Mouse (Mus musculus): Measurements from ENCODE around the gene Olfr628. TPM values are rescaled to one million over a fixed set of nuclear protein-coding genes. Genes with fewer than 3 reads are reported as not detected.

Olfr628 gene
- total and polyA plus RNA-seq, 2 experiments from 2014 or later, result not detected

GRCm38 (mm10) chr7:103779598-103779997, 49.4 kb downstream of the Olfr628 start, which contains the start of gene Olfr68:
Gene Olfr68 (minus strand): TSS chr7:103779698.
- no peak within 1 kb of the TSS for H3K9ac ChIP-seq (replicated peaks; ENCODE audit: low read length, poor library complexity, severe bottlenecking)
- no peaks in the 10 kb centered on the region for H3K4me1 ChIP-seq (ENCODE audit: insufficient read depth, low read length)
- no peaks in the 10 kb centered on the region for H3K9me3 ChIP-seq (ENCODE audit: low read length)
- H3K27ac ChIP-seq (ENCODE audit: low read depth, low read length), result no peak within 1 kb of the TSS
- ATAC-seq (ENCODE audit: low FRiP score), result no peak
- WGBS, result 81% methylated on average over 3 of the region's 3 CpGs
- no peak within 1 kb of the TSS for H3K4me3 ChIP-seq (ENCODE audit: low read depth, low read length)
- DNase-seq (ENCODE audit: low spot score), result no peak
- H3K4me2 ChIP-seq (ENCODE audit: low read depth, low read length, poor library complexity, severe bottlenecking), result no peak within 1 kb of the TSS
- no peaks in the 10 kb centered on the region for H3K36me3 ChIP-seq (ENCODE audit: insufficient read depth, low read length)
- H3K27me3 ChIP-seq (ENCODE audit: insufficient read depth, low read length), result no peaks in the 10 kb centered on the region
- TF ChIP-seq CTCF (IDR thresholded peaks at IDR 0.05), result no peak

Other genes starting within 250 kb of the Olfr628 start
Only the 30 nearest of the 33 such genes appear.
- gene Olfr611, start 209.5 kb upstream of the Olfr628 start, total RNA-seq (2014; rRNA removed), result not detected in 2 replicates
- gene Olfr611, start 209.5 kb upstream of the Olfr628 start, polyA plus RNA-seq (2015; fragmentation: Nextera tagmentation; extraction: Ambion mirVana), result not detected in 2 replicates
- gene Olfr612, start 187.7 kb upstream of the Olfr628 start, total RNA-seq (2014; rRNA removed), result not detected in 2 replicates
- gene Olfr612, start 187.7 kb upstream of the Olfr628 start, polyA plus RNA-seq (2015; fragmentation: Nextera tagmentation; extraction: Ambion mirVana), result not detected in 2 replicates
- gene Olfr613, start 182.3 kb upstream of the Olfr628 start, total RNA-seq (2014; rRNA removed), result not detected in 2 replicates
- gene Olfr613, start 182.3 kb upstream of the Olfr628 start, polyA plus RNA-seq (2015; fragmentation: Nextera tagmentation; extraction: Ambion mirVana), result not detected in 2 replicates
- not detected in 2 replicates for gene Olfr615, start 174.3 kb upstream of the Olfr628 start, total RNA-seq (2014; rRNA removed)
- not detected in 2 replicates for gene Olfr615, start 174.3 kb upstream of the Olfr628 start, polyA plus RNA-seq (2015; fragmentation: Nextera tagmentation; extraction: Ambion mirVana)
- gene Olfr616, start 161.2 kb upstream of the Olfr628 start, total RNA-seq (2014; rRNA removed), result not detected in 2 replicates
- gene Olfr616, start 161.2 kb upstream of the Olfr628 start, polyA plus RNA-seq (2015; fragmentation: Nextera tagmentation; extraction: Ambion mirVana), result not detected in 2 replicates
- not detected in 2 replicates for gene Olfr617, start 157.3 kb upstream of the Olfr628 start, total RNA-seq (2014; rRNA removed)
- not detected in 2 replicates for gene Olfr617, start 157.3 kb upstream of the Olfr628 start, polyA plus RNA-seq (2015; fragmentation: Nextera tagmentation; extraction: Ambion mirVana)
- gene Olfr618, start 140.3 kb upstream of the Olfr628 start, total RNA-seq (2014; rRNA removed), result not detected in 2 replicates
- gene Olfr618, start 140.3 kb upstream of the Olfr628 start, polyA plus RNA-seq (2015; fragmentation: Nextera tagmentation; extraction: Ambion mirVana), result not detected in 2 replicates
- not detected in 2 replicates for gene Olfr619, start 129.8 kb upstream of the Olfr628 start, total RNA-seq (2014; rRNA removed)
- gene Olfr619, start 129.8 kb upstream of the Olfr628 start, polyA plus RNA-seq (2015; fragmentation: Nextera tagmentation; extraction: Ambion mirVana), result not detected in 2 replicates
- gene Olfr620, start 117.8 kb upstream of the Olfr628 start, total RNA-seq (2014; rRNA removed), result not detected in 2 replicates
- gene Olfr620, start 117.8 kb upstream of the Olfr628 start, polyA plus RNA-seq (2015; fragmentation: Nextera tagmentation; extraction: Ambion mirVana), result not detected in 2 replicates
- gene Olfr622, start 87.7 kb upstream of the Olfr628 start, total RNA-seq (2014; rRNA removed), result not detected in 2 replicates
- not detected in 2 replicates for gene Olfr622, start 87.7 kb upstream of the Olfr628 start, polyA plus RNA-seq (2015; fragmentation: Nextera tagmentation; extraction: Ambion mirVana)
- not detected in 2 replicates for gene Olfr623, start 66.7 kb upstream of the Olfr628 start, total RNA-seq (2014; rRNA removed)
- not detected in 2 replicates for gene Olfr623, start 66.7 kb upstream of the Olfr628 start, polyA plus RNA-seq (2015; fragmentation: Nextera tagmentation; extraction: Ambion mirVana)
- gene Olfr624, start 59.2 kb upstream of the Olfr628 start, total RNA-seq (2014; rRNA removed), result not detected in 2 replicates
- gene Olfr624, start 59.2 kb upstream of the Olfr628 start, polyA plus RNA-seq (2015; fragmentation: Nextera tagmentation; extraction: Ambion mirVana), result not detected in 2 replicates
- gene Olfr625-ps1, start 47.7 kb upstream of the Olfr628 start, total RNA-seq (2014; rRNA removed), result not detected in 2 replicates
- gene Olfr625-ps1, start 47.7 kb upstream of the Olfr628 start, polyA plus RNA-seq (2015; fragmentation: Nextera tagmentation; extraction: Ambion mirVana), result not detected in 2 replicates
- gene Olfr243, start 15.7 kb upstream of the Olfr628 start, total RNA-seq (2014; rRNA removed), result not detected in 2 replicates
- gene Olfr243, start 15.7 kb upstream of the Olfr628 start, polyA plus RNA-seq (2015; fragmentation: Nextera tagmentation; extraction: Ambion mirVana), result not detected in 2 replicates
- not detected in 2 replicates for gene Olfr629, start 14.6 kb downstream of the Olfr628 start, total RNA-seq (2014; rRNA removed)
- not detected in 2 replicates for gene Olfr629, start 14.6 kb downstream of the Olfr628 start, polyA plus RNA-seq (2015; fragmentation: Nextera tagmentation; extraction: Ambion mirVana)
- gene Olfr630, start 27.0 kb downstream of the Olfr628 start, total RNA-seq (2014; rRNA removed), result not detected in 2 replicates
- not detected in 2 replicates for gene Olfr630, start 27.0 kb downstream of the Olfr628 start, polyA plus RNA-seq (2015; fragmentation: Nextera tagmentation; extraction: Ambion mirVana)
- not detected in 2 replicates for gene Olfr69, start 41.2 kb downstream of the Olfr628 start, total RNA-seq (2014; rRNA removed)
- not detected in 2 replicates for gene Olfr69, start 41.2 kb downstream of the Olfr628 start, polyA plus RNA-seq (2015; fragmentation: Nextera tagmentation; extraction: Ambion mirVana)
- gene Olfr68, start 49.3 kb downstream of the Olfr628 start, total RNA-seq (2014; rRNA removed), result not detected in 2 replicates
- not detected in 2 replicates for gene Olfr68, start 49.3 kb downstream of the Olfr628 start, polyA plus RNA-seq (2015; fragmentation: Nextera tagmentation; extraction: Ambion mirVana)
- not detected in 2 replicates for gene Olfr67, start 61.4 kb downstream of the Olfr628 start, total RNA-seq (2014; rRNA removed)
- gene Olfr67, start 61.4 kb downstream of the Olfr628 start, polyA plus RNA-seq (2015; fragmentation: Nextera tagmentation; extraction: Ambion mirVana), result not detected in 2 replicates
- 140 and 223 TPM in 2 replicates for gene Hbb-bt, start 83.6 kb downstream of the Olfr628 start, total RNA-seq (2014; rRNA removed)
- 153 and 165 TPM in 2 replicates for gene Hbb-bt, start 83.6 kb downstream of the Olfr628 start, polyA plus RNA-seq (2015; fragmentation: Nextera tagmentation; extraction: Ambion mirVana)
- gene Hbb-bs, start 97.7 kb downstream of the Olfr628 start, total RNA-seq (2014; rRNA removed), result 1,016 and 1,022 TPM in 2 replicates
- 709 and 771 TPM in 2 replicates for gene Hbb-bs, start 97.7 kb downstream of the Olfr628 start, polyA plus RNA-seq (2015; fragmentation: Nextera tagmentation; extraction: Ambion mirVana)
- gene Hbb-bh2, start 110.1 kb downstream of the Olfr628 start, total RNA-seq (2014; rRNA removed), result not detected in 2 replicates
- not detected in 2 replicates for gene Hbb-bh2, start 110.1 kb downstream of the Olfr628 start, polyA plus RNA-seq (2015; fragmentation: Nextera tagmentation; extraction: Ambion mirVana)
- gene Hbb-bh1, start 112.8 kb downstream of the Olfr628 start, total RNA-seq (2014; rRNA removed), result not detected in 2 replicates
- gene Hbb-bh1, start 112.8 kb downstream of the Olfr628 start, polyA plus RNA-seq (2015; fragmentation: Nextera tagmentation; extraction: Ambion mirVana), result not detected in 2 replicates
- gene Hbb-y, start 122.8 kb downstream of the Olfr628 start, total RNA-seq (2014; rRNA removed), result 1.0 TPM in 1 of 2 replicates, not detected in the other
- gene Hbb-y, start 122.8 kb downstream of the Olfr628 start, polyA plus RNA-seq (2015; fragmentation: Nextera tagmentation; extraction: Ambion mirVana), result 1.1 TPM in 1 of 2 replicates, not detected in the other
- not detected in 2 replicates for gene Olfr66, start 155.9 kb downstream of the Olfr628 start, total RNA-seq (2014; rRNA removed)
- not detected in 2 replicates for gene Olfr66, start 155.9 kb downstream of the Olfr628 start, polyA plus RNA-seq (2015; fragmentation: Nextera tagmentation; extraction: Ambion mirVana)
- gene Olfr64, start 164.1 kb downstream of the Olfr628 start, total RNA-seq (2014; rRNA removed), result 0.05 TPM in 1 of 2 replicates, not detected in the other
- gene Olfr64, start 164.1 kb downstream of the Olfr628 start, polyA plus RNA-seq (2015; fragmentation: Nextera tagmentation; extraction: Ambion mirVana), result not detected in 2 replicates
- gene Olfr65, start 173.1 kb downstream of the Olfr628 start, total RNA-seq (2014; rRNA removed), result not detected in 2 replicates
- gene Olfr65, start 173.1 kb downstream of the Olfr628 start, polyA plus RNA-seq (2015; fragmentation: Nextera tagmentation; extraction: Ambion mirVana), result not detected in 2 replicates
- gene Olfr631, start 198.5 kb downstream of the Olfr628 start, total RNA-seq (2014; rRNA removed), result not detected in 2 replicates
- not detected in 2 replicates for gene Olfr631, start 198.5 kb downstream of the Olfr628 start, polyA plus RNA-seq (2015; fragmentation: Nextera tagmentation; extraction: Ambion mirVana)
- gene Olfr632, start 204.0 kb downstream of the Olfr628 start, total RNA-seq (2014; rRNA removed), result not detected in 2 replicates
- not detected in 2 replicates for gene Olfr632, start 204.0 kb downstream of the Olfr628 start, polyA plus RNA-seq (2015; fragmentation: Nextera tagmentation; extraction: Ambion mirVana)
- gene Olfr633, start 214.1 kb downstream of the Olfr628 start, total RNA-seq (2014; rRNA removed), result not detected in 2 replicates
- gene Olfr633, start 214.1 kb downstream of the Olfr628 start, polyA plus RNA-seq (2015; fragmentation: Nextera tagmentation; extraction: Ambion mirVana), result not detected in 2 replicates

Measured in midbrain, postnatal 0 days (tissue).